Mouse (Mus musculus): Measurements from ENCODE around the gene Clnk.
A peak's percentile ranks its signal among the peaks of the same experiment; 100 is the strongest.

The Clnk gene

DNA sequence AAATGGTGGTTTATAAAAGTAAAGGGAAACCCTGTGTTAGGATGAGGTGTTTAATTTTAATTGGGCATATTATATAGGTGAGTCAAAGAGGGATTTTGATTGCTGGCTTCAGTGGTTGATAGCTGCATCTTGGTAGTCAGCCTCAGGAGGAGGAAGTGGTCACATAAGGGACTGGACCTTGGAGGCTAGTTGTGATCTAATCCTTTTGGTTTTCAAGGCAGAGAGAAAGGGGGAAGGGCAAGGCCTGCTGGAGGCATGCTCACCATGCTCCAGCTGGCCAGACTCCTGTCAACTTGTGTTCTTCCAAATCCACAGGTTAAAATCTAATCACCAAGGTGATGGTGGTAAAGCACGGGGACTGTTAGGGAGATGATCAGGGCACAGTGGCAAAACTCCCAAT, 19.0 kb downstream of the Clnk start:
- DNase-seq (ENCODE audit: low read depth, low spot score), result no peak

DNA sequence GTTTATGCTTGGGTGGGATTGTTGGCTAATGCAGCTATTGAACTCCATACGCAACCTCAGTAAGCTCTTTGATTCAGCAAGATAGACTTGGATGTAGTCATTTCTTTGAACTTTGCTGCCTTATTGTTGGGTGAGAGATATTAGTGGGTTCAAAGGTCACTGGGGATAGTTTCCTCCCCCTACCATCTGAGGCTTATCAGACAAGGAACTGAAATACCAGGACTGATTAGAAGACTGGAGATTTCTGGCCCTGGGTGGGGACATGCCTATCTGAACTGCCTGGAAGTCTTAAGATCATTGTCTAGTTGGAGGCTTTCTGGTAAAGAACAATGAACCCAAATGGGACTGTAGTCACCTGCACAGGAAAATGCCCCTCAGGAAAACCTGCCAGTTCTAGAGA, 26.4 kb downstream of the Clnk start:
- no peak for DNase-seq (ENCODE audit: low read depth, low spot score)

DNA sequence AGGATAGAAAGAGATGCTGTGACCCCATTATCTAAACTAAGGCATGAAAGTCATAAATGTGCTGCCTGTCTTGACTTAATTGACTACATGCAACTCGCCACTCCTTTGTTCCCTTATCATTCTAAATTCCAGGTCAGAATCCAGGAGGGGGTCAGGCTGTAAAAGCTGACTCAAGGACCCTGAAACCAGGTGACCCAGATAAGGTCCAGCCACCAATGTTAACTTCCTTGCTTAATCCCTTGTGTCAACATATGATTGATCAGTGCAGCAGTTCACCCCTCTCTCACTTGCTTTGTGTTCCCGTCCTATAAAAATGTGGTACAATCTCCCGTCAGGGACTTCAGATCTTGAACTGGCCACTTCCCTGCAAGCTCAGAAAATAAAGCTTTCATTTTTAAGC, 31.1 kb downstream of the Clnk start:
- DNase-seq (ENCODE audit: low read depth, low spot score), result no peak

DNA sequence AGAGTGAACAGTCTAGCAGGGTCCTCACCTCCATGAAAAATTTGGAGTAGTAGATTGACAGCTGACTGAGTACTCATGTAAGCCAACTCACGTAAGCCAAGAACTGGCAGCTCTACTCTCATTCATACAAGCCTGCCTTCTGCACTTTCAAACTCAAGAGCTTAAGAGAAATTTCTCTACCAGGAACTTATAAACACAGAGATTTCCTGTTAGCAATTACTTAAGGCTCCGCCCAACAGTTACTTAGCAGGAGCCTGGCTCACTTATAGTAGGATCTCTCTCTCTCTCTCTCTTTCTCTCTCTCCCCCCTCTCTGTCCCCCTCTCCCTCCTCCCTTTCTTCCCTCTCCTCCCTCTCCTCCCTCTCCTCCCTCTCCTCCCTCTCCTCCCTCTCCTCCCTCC, 32.3 kb downstream of the Clnk start:
- no peak for DNase-seq (ENCODE audit: low read depth, low spot score)

DNA sequence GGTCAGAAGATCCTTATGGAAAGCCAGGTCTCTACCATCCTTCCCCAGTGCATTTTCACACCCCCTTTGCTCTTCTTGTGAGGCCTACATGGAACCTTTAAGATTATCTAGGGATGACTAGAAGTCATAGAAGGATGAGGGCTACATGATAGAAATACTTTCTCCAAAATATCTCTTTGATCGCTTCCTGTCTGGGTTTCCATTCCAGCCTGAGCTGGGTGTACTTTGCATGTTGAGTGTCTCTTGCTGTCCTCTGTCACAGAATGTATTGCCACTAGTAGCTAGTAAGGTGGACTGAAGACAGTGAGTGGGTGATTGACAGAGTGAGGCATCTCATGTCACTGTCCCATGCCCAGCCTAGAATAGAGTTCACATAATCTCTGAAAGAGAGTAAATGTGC, 36.6 kb downstream of the Clnk start:
- no peak for DNase-seq (ENCODE audit: low read depth, low spot score)

DNA sequence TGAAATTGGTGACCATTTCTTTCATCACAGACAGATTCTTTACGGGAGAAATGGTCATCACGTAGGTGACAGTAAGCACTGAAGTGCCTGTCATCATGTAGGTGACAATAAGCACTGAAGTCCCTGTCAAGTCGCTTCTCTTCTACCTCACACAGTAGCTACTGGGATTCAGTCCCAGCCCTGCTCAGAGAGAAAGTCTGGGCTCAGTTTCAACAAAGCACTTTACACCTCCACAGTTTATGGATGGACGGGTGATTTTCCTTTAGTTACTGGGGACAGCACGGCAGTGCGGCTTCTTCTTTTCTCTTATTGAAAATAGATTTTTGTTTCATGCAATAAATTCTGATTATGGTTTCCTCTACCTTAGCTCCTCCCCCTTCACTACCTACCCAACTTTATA, 49.3 kb downstream of the Clnk start:
- DNase-seq (ENCODE audit: low read depth, low spot score), result no peak

DNA sequence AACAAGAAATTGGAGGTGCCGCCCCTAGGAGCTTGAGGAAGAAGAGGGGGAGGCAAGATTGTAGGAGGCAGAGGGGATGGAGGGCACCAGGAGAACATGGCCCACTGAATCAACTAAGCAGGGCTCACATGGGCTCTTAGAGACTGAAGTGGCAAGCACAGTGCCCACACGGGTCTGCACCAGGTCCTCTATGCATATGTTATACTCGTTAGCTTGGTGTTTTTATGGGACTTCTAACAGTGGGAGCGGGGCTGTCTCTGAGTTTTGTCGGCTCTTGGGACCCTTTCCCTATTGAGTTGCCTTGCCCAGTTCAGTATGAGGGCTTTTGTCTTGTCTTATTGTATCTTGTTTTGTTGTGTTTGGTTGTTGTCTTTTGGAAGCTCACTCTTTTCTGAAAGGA, 50.0 kb downstream of the Clnk start:
- DNase-seq (ENCODE audit: low read depth, low spot score), result no peak

DNA sequence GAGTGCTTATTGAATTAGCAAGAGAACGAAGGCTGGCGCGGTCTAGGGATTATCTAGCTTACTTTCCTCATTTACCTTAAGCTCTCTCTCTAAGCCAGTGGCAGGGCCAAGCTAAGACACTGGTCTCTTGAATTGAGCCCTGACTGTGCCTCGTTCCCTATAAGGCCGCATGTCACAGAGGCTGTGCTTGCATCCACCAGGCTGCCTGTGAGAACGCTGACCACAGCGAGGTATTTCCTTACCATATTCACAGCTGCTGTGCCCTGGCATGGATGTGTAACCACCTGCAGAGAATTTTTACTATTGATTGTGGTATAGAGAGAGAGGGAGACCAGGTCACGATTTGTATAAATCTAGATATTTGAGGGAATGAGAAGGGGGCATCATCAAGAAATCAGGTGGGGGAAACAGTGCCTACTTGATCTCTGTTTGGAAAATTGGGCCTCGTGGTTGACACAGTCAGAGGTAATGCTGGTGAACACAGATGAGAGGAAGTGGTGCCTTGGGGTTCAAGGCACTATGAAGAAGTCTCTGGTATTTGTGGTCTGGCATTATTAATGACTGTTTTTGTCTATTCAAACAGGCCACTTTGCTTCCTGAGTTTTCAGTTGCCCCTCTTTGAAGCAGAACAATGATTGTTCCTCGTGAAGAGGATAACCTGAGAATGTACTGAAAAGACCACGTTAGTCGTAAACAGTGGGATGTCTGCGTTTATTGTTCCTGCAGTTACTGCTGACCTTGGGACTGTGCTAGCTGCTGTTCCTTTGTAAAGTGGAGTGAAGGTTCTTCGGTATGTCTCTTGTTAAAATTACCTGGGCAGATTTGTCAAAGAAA, 52.3 kb downstream of the Clnk start:
- DNase-seq (ENCODE audit: low read depth, low spot score), result no peak

DNA sequence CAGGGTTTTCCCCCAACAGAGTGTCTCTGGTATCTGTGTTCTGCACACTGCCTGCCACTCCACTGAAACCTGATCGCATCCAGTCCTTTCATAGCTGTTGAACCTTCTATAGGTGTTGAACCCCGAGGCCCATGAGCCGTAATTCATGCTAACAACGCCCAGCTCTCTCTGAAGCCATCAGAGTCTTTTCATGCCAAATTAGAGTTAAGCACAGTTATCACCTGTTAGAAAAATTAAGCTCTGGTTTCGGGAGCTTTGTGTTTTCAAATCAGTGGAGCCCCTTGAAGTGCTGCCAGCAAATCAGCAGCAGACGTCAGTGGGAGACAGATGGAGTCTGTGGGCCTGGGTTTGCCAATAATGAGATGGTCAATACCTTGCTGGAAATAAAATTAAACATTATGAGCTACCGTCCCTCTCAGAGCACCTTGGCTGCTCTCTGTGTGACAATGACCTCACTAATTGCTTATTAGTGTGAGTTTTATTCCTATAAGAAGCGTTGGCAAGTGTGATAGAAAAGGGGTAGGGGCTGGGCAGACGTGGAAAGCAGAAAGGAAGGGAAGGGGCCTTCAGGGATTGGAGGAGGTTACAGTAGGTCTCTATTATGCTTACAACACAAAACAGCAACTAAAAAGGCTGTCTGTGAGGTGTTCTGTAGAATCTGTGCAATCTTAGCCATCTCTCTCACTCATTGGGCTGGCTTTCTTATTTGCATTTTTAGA, 63.1 kb downstream of the Clnk start:
- DNase-seq (ENCODE audit: low read depth, low spot score), result no peak

DNA sequence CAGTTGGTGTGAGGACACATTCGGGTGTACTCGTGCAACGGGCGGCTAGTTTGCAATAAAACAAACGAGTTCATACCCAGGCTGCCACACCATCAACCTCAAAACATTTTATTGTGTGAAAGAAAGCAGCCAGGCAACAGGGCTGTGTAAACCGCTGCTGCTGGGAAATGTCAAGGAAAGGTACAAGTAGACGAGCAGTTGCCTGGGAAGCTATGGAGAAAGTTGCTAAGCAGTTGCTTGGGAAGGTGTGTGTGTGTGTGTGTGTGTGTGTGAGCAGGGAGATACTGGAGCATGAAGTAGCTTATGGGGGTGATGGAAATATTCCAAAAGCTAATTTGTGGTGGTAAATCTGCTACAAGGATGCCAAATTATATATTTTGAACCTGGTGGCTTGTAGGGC, 63.7 kb downstream of the Clnk start:
- DNase-seq (ENCODE audit: low read depth, low spot score), result no peak

DNA sequence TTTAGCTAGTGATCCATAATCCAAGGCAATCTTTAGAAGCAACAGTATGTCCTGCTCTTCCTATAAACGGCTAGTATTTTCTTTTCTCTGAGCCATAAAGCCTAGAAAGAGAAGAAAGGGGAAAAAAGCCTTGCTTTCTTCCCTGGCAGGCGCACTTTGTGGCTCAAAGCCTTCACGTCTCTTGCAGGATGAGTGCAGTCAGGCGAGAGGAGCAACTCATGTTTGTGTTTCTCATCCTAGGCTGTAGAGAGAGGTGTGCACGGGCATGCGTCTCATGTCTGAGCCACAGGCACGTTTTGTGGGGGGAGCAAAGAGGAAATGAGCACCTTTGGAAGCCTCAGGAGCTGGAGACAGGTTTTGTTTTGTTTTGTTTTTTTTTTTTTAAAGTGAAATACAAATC, 64.2 kb downstream of the Clnk start:
- DNase-seq (ENCODE audit: low read depth, low spot score), result no peak

DNA sequence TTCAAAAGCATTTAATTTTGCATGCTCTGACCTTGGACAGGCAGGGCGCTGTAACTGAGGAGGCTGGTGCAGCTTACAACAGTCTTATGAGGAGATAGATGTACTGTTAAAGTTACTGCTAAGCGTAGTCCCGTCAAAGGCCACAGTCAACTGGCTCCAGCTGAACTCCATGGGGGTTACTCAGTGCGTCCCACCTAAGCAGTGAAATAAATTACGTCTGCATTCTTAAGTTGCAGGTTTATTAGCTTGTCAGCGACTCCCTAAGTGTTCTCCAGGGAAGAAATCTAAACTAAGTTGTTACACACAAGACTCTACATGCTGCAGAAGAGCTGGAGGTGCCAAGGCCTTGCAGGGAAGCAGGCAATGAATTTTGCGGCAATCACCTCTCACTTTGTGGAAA, 77.7 kb downstream of the Clnk start:
- no peak for DNase-seq (ENCODE audit: low read depth, low spot score)

DNA sequence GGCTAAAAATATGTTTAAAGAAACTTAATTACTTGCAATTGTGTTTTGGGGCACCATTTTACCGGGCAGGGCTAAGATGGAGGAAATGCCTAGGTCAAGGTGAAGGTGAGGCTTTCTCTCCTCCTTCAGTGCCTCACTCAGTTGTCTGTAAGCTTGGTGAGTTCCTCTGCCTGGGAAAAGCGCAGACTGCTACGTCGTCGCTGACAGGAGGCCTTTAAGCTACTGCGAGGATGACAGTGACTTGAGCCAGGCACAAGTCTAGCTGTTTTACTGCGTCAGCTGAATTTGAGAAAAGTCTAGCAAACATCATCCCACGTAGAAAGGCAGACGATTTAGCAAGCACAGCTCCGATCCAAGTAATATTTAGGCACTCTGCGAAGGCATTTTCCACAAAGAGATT, 81.5 kb downstream of the Clnk start:
- DNase-seq (ENCODE audit: low read depth, low spot score), result no peak

DNA sequence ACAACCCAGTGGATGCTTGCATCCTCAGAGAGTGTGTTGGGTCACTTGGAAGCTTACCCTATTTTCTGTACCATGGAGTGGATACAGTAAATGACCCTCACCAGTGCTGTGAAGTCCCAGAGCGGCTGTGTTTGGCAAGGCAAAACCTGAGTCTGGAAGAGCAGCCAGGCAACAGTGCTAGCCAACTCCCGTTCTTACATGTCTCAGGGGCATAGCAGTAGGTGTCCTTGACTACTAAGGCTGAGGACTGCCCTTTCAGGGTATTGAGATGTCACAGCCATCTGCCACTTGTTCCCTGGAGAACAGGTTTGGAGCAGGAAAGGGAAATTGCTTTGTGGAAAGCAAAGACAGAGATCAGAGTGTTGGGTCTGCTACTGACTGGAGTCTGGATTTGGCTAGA, 85.5 kb downstream of the Clnk start:
- no peak for DNase-seq (ENCODE audit: low read depth, low spot score)

DNA sequence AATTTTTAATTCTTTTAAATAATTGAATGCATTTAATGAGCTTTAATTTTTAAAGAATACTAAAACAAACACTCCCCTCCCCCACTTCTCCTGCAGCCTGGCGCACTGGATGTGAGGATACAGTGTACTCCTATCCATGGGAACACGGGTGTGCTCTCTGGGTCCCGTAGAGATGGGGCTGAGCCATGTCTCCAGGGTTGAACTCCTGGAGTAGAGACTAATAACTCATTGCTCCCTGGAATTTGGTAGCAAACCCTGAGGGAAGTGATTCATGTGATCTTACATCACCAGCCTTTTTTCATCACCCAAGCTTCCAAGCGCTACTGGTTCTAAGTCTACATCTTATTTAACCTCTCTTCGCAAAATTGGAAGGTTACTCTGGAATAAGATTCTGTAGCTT, 87.8 kb downstream of the Clnk start:
- DNase-seq (ENCODE audit: low read depth, low spot score), result no peak

DNA sequence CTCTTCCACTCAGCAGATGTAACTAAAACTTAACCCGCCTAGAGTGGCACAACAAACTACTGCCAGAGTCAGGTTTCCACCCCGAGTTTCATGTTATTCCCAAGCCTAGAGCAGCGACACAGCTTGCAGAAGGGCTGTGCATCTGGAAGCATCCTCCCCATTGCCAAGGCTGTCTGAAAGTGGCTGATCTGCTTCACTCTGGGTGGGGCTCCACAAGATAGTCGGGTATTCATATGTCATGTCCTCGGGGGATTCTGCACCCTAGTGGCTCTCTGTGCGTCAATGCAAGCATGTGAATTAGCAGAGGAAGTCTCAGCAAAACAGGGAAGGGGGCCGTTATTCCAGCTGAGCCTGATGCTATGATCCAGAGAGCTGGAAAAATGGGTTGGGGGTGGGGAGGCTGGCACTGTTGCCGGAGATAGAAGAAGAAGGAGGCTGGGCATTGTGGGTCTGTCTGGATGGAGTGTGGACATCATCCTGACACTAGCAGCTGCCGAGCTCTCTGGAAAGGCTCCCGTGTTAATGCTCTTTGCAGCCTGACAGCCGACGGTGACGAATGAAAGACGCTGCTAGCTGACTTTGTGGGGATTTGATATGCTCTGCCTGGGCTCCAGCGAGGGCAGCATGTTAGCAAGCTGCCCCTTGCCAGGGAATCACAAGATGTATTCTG, 88.6 kb downstream of the Clnk start:
- DNase-seq (ENCODE audit: low read depth, low spot score), result peak; percentile 22

DNA sequence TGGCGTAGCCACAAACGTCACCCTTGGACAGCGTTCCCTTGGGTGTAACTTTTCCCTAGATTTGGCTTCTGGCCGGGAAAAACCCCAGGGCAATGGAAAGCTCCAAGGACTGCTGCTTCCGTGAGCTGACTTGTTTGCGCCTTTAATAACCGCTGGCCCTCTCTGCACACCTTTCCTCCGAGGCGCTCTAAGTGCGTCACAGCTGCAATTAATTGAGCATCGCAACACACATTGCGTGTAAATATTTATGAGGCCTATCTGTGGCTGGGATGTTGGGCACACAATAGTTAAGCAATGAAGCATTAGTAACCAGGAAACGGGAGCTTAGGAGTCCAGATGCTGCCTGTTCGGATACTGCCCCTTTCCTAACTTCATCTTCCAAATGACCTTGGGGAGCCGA, 90.5 kb downstream of the Clnk start:
- no peak for DNase-seq (ENCODE audit: low read depth, low spot score)

DNA sequence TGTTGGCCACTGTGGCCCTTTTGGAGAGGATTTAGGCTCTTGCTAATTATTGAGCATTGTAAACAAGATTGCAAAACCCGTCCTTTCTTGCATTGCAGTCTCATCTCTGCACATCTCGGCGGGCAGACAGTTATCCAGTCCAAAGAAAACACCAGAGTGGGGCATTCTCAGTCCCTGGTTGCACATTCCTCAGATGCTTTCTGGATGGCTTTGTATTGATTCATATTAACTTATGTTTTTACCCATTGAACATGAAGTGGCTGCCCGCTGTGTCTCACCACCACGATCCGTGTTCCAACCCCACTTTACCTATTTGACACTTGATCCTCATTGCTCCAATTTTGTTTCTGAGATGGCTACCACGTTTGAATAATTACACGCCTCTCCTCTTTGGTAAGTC, 90.9 kb downstream of the Clnk start:
- DNase-seq (ENCODE audit: low read depth, low spot score), result no peak

DNA sequence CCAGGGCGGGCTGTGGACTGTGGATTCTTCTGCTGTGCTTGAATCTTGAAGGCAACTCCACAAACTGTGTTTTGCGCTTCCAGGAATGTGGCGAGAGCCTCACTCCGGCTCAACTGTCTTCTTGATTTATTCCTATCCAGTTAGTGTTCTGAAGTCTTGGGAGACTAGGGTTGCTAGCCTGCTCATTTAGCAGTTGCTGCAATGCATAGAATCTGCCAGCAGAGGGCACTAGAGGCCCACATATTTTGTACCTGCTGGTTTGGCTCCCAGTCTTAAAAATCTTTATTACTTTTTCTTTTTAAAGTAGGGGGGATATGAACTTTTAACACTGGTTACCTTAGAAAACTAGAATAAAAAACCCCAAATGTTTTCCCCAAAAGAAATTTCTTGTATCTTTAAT, 94.8 kb downstream of the Clnk start:
- DNase-seq (ENCODE audit: low read depth, low spot score), result peak; percentile 26

DNA sequence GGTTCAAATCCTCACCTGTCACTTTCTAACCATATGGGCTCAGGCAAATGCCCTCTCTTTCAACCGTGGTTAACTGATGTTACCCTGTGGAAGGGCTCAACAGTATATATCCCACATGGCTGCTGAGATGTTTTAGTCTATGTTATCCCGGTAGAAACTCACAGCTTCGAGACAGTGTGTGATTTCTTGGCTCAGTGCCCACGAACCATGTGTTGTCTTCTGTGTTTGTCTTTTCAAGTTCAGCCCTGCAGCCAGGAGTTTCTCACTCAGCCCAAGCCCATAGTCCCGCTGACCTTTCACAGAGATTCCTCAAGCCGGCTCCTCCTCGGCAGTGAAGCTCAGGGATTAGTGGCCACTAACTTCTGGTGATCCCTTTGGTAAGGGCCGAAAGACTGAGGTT, 96.0 kb downstream of the Clnk start:
- no peak for DNase-seq (ENCODE audit: low read depth, low spot score)

DNA sequence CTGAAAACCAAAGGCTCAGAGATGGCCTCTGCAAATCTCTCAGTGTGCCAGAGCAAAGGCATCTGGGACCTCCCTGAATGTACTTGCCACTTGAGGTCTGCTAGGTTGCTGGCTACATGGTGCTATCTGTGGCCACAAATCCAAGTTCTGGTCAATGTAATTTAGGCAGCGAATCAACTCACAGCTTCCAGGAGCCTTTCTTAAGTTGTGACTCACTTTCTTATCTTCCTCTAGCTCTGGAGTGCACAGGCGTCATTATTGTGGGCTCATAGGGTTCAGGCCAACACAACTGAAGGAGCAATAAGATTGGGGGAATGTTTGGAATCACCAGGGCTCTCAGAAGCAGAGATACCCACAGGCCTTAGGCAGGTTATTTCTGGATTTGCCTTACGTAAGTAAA, 96.6 kb downstream of the Clnk start:
- DNase-seq (ENCODE audit: low read depth, low spot score), result no peak

DNA sequence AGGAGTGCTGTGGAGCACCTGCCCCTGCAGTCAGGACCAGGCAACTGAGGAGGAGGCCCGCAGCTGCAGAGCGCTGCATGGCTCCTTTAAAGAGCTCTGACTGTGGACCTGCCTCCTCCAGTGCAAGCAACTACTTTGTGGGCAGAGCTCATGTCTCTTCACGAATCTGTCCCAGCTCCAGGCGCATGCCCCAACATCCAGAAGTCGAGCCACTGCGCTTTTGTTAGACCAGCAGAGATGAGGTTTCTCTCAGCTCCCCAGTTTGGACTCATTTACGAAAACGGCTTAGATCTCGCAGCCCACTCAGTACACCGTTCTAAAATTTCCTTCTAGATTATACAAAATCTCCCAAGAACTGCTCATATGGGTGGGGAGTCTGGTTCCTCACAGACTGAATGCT, 101.1 kb downstream of the Clnk start:
- DNase-seq (ENCODE audit: low read depth, low spot score), result no peak

DNA sequence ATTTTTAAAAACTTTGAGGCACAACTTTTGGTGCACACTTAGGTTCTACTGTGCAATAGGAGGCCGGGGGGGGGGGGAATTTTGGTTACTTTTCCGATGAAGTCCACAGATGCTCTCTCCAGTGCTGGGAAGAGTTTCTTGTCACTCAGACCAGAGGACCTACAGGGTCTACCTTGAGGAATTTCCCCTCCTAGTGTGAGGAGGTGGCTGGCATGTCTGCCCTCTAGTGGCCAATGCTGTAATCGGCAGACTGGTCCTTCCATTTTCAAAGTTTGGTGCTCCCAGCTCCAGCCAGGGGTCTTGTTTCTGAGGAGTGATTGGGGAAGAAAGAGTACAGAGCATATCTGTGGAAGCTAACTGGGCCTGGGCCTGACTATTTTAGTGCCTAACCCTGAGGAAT, 121.7 kb downstream of the Clnk start:
- no peak for DNase-seq (ENCODE audit: low read depth, low spot score)
